Mouse (Mus musculus) gastrocnemius, postnatal 14 days (tissue): ENCODE data around the gene Mxra7. TPM values are rescaled to one million over a fixed set of nuclear protein-coding genes. Genes with fewer than 3 reads are reported as not detected.
"Not testable (repeated sequence)": the region's sequence is repeated elsewhere in the genome, so short reads cannot be mapped to it uniquely, and the experiment has no call there.

Experiments
- DNase-seq: peaks from one replicate; pipeline ENCODE4 v3.0.0; 2021; ENCODE audit warnings: mixed read lengths
- intact Hi-C: fragments of 180-260 bp; cut with DNase I; formaldehyde crosslinking; loops from one replicate; pipeline ENCODE4 v1.15.1; 2025; ENCODE audit warnings: low total_unique reads
- total RNA-seq, 2 experiments: library from RNA; stranded (reverse); gene quantifications; 2 replicates each; pipeline ENCODE4 v1.2.3; 2021

Gene Mxra7
- total RNA-seq, 2 experiments from 2014 or later, result 23.1 to 29.6 TPM

DNA sequence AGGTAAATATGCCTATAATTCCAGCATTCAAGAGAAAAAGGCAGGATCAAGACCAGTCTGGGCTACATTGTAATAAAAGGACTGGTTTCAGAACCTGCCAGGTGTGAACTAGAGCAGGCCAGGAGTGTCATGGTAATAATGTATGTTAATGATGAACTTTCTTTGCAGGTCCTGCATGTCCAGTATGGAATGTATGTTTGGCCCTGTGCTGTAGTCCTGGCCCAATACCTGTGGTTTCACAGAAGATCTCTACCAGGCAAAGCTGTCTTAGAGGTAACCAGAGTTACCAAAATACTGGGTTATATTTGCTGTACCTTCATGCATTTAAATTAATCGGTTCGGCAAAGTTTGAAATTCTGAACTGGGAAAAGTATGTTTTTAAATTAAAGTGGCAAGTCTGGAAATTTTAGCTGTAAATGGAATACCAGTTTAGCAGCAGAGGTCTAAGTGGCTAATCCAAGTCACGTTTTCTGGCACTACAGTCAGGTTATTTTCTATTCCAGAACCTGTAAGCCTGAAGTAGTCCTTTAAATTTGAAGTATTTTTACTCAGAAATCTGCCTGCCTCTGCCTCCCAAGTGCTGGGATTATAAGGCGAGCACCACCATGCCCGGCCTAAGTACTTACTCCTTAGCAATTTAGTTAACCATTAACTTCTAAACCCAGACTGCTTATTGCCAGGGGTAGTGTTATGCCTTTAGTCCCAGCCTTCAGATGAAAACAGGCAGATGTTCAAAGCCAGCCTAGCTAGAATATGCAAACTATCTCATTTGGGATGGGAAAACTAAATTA is 20.4 kb upstream of the Mxra7 start:
- DNase-seq, result no peak
- intact Hi-C loops, result no loop called here

DNA sequence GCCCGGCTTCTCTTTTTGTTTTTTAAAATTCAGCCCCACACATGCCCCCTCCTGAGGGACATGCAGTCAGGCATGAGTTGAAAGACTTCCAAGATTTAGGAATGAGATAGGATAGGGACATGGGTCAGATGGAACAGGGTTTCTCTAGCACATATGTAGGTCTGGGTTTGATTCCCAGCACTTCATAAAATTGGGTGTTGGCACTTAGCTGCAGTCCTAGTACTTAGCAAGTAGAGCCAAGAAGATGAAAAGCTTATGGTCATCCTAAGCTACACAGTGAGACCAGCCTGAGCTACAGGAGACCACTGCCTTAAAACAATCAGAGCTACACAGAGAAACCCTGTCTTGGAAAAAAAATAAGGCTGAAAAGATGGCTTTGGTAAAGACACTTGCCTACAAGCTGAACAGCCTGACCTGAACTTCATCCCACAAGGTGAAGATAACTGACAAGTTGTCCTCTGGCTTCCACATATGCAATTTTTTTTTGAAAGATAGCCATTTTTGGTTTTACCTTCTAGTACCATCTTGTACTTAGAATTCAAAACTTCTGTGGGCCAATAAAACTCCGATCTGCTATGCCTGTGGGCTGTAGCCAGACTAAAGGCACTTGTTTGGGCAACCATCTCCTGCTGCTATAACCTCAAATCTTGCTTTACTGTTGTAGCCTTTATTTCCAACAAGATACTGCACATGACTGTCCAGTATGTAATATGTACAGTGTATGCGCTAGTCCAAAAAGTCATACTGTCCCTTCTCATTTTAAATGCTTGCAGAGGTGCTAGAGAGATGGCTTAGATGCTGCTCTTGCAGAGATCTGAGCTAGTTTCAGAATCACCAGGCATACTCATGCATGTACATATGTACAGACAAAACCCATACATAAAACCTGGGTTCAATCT is 19.6 kb upstream of the Mxra7 start:
- intact Hi-C loops, result no loop called here
- DNase-seq, result no peak

DNA sequence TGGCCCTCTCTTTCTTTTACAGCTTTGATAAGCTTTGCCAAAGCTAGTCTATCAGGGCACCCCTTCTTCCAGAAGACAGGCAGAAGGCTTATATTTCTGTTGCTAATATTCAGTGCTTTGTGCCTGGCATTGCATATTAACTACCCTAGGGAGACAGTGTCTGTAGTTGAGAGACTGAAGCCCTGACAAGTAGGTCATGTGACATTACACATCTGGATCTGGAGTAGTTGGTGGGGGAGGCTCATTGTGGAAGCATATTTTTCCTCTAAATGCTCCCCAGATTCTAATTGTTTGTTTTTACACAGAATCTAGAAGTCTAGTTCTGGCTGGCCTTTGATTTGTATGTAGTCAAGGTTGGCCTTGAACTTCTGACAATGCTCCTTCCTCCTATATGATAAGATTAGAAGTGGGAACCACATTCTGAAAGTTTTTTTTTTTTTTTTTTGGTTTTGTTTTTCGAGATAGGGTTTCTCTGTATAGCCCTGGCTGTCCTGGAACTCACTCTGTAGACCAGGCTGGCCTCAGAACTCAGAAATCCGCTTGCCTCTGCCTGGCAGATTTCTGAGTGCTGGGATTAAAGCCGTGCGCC is 18.8 kb upstream of the Mxra7 start:
- intact Hi-C loops, result no loop called here
- DNase-seq, result no peak

DNA sequence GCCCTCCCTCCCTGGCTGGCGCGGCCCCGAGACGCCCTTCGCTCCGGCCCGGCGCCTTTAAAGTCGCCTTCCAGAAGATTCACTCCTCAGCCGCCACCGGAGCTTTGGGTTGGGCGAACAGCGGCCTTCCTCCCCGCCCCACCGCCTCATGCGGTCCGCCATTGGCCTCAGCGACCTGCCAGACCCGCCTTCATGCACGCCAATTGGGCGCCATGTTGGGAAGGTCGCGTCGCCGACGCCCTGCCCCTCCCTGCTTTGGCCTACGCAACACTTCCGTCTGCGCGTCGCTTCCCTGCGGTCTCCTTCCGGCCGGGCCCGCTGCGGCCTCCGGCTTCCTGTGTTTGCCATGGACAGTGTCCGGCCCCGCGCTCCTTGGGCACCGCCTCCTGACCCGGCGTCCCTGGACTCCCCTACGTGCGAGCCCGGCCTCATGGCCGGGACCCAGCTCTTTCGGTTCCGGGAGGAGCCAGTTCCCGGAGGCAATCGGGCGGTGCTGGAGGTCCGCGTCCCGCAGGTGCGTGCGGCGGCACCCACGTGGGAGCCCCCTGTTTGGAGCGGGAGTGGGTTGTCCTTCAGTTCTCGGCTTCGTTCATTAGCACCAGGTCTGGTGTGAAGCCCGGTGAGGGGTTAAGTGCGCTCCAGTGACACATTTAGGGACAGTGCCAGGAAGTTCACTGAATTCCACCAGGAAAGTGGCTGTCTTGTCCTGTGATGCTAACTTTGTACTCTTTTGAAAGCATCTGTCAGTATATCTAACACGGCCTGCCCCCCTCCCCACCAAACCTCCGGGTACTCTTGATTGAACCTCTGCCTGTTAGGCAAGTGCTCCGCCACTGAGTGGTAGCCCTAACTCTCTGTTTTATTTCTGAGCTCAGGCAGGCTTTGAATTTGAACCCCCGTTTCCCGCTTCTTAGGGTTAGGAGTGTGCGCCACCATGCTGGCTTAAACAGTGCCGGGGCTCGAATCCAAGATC is 15.7 kb upstream of the Mxra7 start, which contains the start of the genes Mettl23 and Jmjd6:
Gene Mettl23 (plus strand): TSS at position 18 of the 973 bp plus-strand sequence.
Gene Jmjd6 (minus strand): TSS at position 189 of the 973 bp plus-strand sequence.
- DNase-seq, result peak; percentile 98
- intact Hi-C loops, result no loop called here

DNA sequence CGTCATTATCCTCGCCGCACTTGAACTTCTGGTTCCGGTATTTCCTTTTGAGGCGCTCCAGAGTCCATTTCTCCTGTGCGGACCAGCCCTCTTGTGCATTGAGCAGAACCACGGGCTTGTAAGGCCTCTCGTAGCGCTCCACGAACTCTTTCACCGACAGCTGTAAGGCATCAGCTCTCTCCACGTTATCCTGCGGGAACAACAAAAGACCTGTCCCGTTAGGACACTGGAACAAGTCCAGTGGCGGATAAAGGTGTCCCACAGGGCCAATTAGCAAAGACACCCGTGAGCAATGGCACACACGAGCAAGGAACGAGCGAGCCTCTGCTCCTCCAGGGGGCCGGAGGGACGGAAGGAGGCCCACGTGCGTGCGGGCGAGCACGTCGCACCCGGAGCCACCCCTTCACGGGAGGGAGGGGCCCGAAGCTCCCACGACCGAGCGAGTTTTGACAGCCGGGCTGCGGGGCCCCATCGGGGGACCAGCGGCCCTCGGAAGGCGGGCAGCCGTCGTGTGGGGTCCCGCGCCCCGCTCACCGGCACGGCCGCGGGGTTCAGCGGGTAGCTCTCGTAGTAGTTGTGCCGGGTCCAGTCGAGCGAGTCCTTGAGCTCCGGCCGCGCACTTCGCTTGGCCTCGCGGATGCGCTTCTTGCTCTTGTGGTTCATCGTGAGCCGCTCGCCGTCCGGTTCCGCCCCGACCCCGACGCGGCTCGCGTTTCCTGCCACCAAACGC is 14.8 kb upstream of the Mxra7 start:
- intact Hi-C loops, result no loop called here
- DNase-seq, result peak; percentile 75

DNA sequence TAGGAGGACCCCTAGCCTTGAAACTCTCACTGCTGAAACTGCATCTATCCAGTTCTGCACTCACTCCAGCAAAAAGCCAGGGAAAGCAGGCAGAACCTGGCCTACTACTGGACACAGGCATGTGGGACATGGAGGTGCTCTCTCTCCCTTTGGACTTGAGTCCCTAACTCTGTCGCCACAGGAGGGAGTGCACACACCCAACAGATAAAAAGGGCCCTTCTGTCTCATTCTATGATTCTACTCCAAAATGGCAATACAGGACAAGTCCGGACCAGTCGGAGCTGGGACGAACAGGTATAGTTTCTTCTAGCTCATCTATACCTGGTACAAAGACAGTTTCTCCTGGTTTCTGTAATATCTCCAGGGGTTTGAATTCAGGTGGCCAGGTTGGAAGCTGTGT is 12.9 kb upstream of the Mxra7 start:
- intact Hi-C loops, result no loop called here
- DNase-seq, result no peak

DNA sequence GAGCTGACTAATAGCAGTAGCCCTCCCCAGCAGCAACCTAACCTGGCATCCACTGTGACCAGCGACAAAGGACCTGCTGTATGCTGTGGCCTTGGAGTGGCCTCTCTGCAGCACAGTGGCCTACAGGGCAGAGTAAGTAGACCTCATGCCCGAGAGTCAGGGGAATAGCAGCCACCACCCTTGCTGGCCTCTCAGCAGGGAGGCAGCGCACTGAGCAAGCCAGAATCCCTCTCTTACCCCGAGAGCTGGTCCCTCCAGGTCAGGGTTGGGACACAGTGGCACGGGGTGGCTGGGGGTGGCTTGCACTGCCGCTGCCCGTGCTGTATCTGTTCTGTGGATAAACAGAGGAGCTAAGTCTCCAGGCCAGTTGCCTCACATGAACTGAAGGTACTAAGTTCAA is 11.8 kb upstream of the Mxra7 start:
- no peak for DNase-seq
- intact Hi-C loops, result no loop called here

DNA sequence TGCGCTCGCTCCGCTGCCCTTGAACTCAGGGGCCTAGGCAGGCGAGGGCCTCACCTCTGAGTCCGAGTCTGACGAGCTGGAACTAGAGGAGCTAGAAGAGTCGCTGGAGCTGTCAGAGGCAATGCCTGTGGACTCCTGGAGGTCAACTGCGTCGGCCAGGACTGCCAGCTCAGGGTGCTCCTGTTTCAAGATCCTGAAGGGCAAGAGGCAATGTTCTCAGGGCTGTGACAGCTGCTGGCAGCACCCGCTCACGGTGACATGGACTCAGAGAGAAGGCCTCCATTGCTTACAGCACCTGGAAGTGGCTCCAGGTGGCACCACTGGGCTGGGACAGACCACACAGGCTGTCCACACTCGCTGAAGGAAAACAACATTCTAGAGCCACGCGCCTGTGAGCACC is 11.1 kb upstream of the Mxra7 start:
- no peak for DNase-seq
- intact Hi-C loops, result no loop called here

DNA sequence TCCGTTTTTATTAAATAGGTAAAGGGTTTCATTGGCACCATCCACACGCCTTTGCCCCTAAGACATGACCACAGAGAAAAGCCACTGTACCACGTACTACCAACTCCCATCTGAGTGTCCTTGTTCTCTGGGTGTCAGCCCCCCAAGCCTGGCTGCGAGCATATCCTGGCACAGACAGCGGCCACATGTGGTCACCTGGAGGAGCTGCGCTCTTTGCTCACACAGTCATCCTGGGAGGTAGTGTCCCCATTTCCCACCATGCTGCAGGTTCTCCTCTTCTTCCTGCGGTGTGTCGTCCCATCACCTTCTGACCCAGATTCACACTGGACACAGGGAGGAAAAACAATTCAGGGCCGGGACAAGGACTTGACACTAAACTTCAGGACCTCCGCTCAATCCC is 9.6 kb upstream of the Mxra7 start:
- no peak for DNase-seq
- intact Hi-C loops, result no loop called here

DNA sequence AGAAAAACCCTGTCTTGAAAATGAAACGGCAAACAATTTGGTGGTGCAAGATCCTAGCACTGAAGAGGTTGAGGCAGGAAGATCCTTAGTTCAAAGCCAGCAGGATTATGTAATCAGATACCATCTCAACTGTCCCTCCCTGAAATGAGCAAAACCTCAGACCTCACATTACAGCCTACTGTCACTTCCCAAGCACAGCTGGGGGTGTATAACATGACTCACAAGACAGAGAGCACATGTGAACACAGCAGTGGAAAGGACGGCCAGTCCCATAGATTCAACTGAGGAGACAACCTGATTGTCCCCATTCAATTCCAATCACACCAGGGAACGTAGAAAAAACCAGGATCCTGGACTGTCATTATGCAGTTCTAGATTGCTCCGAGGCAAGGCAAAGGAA is 8.4 kb upstream of the Mxra7 start:
- intact Hi-C loops, result no loop called here
- no peak for DNase-seq

DNA sequence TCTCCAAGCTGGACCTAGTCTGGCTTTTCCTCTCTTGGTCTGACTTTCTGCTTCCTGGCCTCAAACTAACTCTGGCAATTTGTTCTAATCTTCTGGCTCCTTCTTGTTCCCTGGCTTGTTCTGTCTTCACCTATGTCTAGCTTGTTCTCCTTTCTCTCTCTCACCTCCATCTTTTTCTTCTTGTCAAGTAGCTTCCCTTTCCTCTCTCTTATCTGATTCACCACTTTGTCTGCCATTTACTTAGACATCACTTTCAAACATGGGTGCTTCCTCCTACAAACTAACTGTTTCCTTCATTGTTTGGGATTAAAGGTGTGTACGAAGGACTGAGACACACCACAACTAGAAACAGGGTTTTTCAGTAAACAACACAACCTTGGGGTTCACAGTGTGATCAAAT is 7.1 kb upstream of the Mxra7 start:
- intact Hi-C loops, result no loop called here
- no peak for DNase-seq

DNA sequence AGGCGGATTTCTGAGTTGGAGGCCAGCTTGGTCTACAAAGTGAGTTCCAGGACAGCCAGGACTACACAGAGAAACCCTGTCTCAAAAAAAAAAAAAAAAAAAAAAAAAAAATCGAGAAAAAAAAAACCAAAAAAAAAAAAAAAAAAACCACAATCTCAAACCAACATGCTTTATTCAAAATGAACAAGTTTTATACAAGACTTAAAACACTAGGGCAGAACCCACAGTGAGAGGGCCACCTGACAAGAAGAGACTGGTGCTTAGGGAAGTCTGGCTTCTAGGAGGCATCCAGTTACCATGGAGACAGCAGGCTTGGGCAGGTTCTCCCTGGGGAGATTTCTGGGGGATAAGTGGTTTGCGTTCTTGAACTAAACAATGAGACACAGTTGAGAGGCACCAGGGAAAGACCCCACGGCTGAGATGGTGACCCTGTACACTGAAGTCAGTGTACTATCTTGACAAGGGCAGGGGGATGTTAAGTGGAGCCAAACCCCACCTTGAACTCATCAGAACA is 4.4 kb upstream of the Mxra7 start:
- intact Hi-C loops, result no loop called here

DNA sequence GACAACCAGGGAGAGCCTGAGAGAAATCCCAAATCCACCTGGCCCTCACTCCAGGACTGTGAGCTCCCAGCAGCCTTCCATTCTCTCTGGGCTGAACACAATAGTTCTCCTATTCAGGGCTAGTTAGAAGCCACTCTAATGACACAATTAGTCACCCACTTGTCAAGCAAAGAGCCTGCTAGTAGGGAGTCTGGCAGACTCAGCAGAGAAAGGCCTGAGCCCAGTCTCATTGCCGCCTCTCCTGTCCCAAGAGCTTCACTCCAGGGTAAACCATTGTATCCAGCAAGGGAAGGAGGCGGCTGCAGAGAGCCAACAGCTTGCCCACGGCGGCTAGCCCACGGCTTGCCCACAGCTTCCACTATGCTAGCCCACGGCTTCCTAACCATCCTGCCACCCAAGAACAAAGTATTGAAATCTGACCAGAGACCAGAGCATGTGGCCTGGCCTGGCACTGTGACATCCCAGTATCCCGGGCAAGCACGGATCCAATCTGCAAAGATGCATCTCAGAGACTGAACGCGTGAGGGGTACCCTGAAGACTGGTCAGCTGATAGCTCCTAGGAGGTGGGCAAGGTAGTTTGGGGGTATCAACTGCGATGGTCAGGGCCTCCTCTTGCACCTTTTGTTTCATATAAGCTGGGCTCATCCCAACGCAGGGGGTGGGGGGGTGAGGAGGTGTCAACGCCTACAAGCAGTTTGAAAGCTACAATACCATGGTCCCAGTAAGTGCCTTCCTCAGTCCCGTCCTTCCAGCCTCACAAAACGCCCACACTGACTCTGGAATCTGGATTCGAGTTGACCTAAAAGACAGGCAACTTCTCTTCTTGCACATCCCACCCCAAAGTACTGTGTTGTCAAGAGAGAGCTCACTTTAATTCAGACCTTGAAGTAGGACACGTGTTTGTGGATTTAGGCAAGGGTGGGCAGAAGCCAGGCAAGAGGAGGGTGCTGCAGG is 1.0 kb downstream of the Mxra7 start:
- DNase-seq, result no peak
- intact Hi-C loops, result no loop called here

More for the DNA sequence above, 4.4 kb upstream of the Mxra7 start:
- DNase-seq, result no peak

DNA sequence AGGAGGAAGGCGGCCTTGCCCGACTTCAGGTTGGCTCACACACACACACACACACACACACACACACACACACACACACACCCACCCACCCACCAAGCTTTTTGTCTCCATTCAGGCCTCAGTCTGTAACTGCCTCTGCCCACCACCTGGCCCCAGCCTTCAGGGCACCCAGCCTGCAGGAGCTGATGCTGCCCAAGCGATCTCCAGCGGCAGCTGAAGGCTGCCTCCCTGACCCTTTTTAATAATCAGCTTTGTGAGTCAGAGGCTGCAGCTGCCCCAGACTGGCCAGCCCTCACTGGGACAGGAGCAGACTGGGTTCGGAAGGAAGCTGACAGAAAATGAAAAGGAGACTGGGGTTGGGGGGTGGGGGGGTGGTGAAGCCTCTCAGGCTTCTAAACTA is 2.6 kb downstream of the Mxra7 start:
- intact Hi-C loops, result no loop called here
- peak; percentile 57 for DNase-seq

DNA sequence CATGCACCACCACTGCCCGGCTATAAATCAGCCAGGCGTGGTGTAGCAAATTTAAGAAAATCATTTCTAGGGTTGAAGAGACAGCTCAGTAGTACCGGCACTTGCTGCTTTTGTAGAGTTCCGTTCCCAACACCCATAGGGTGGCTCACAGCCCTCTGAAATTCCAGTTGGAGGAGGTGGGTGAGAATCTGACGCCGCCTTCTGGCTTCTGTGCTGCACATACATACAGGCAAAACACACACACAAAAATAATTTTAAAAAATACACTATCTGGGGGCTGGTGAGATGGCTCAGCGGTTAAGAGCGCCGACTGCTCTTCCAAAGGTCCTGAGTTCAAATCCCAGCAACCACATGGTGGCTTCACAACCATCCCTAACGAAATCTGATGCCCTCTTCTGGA is 4.0 kb downstream of the Mxra7 start:
- intact Hi-C loops, DNase-seq: not testable (repeated sequence)

DNA sequence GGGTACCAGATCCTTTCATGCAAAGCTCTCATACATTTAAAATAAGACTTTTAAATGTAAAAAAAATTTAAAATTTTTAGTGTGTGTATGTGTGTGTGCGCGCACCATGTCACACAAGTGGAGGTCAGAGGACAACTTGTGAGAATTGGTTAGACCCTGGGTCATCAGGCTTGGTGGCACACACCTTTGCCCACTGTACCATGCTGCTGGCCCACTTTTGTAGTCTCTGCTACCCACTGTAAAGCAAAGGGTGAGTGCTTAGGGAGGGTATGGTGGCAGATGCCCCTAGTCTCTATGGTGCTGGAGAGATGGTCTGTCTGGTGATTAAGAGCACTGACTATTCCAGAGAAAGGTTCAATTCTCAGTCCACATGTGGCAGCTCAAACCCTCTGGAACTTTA is 4.6 kb downstream of the Mxra7 start:
- intact Hi-C loops, result no loop called here
- no peak for DNase-seq

DNA sequence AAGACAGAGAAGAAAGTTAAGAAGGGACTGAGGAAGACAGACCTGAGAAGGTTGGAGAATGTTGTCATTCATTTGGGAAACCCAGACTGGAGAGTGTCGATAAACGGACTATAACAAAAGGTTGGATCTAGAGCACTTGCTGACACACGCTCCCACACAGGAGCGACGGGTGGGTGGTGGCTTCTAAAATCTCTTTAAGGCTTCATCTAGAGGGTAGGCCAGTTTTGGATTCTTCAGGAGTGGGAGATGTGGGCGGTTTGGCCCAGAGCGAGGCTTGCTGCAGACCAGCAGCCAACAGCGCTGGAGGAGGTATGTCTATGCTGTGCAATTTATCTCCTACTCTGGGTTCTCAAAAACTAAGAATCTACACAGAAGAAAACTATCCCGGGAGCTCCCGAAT is 5.2 kb downstream of the Mxra7 start:
- no peak for DNase-seq
- intact Hi-C loops, result no loop called here
